Mouse (Mus musculus) heart, embryonic 11.5 days (tissue): ENCODE data around the gene Aif1. TPM values are rescaled to one million over a fixed set of nuclear protein-coding genes. Genes with fewer than 3 reads are reported as not detected.

Source experiments
- ATAC-seq: fragments of 200-750 bp; cut with Nextera tagmentation; replicated peaks from 2 replicates; pipeline ENCODE4 v1.8.0; 2017; ENCODE audit warnings: moderate library complexity; ENCODE audit not compliant: insufficient number of reproducible peaks, low FRiP score, low TSS enrichment
- H3K27ac ChIP-seq: fragments of 300-500 bp; sonication (generic); 2 replicates; pipeline ENCODE4 v1.5.1; 2014; ENCODE audit warnings: mild to moderate bottlenecking, low read depth, low read length
- H3K27me3 ChIP-seq: fragments of 300-500 bp; sonication (generic); 2 replicates; pipeline ENCODE4 v1.6.1; 2014; ENCODE audit warnings: mild to moderate bottlenecking, low read length, mixed read lengths; ENCODE audit not compliant: control insufficient read depth, insufficient read depth
- H3K36me3 ChIP-seq: fragments of 300-500 bp; sonication (generic); 2 replicates; pipeline ENCODE4 v1.6.1; 2014; ENCODE audit warnings: mild to moderate bottlenecking, low read length, moderate library complexity, mixed read lengths; ENCODE audit not compliant: control insufficient read depth, insufficient read depth
- H3K4me1 ChIP-seq: fragments of 300-500 bp; sonication (generic); 2 replicates; pipeline ENCODE4 v1.6.1; 2014; ENCODE audit warnings: low read length; ENCODE audit not compliant: control insufficient read depth, insufficient read depth
- H3K4me2 ChIP-seq: fragments of 300-500 bp; sonication (generic); 2 replicates; pipeline ENCODE4 v1.6.1; 2014; ENCODE audit warnings: mild to moderate bottlenecking, moderate library complexity
- H3K4me3 ChIP-seq: fragments of 300-500 bp; sonication (generic); 2 replicates; pipeline ENCODE4 v1.5.1; 2014; ENCODE audit warnings: low read depth, low read length
- H3K9ac ChIP-seq: fragments of 300-500 bp; sonication (generic); 2 replicates; pipeline ENCODE4 v1.6.1; 2014; ENCODE audit warnings: mild to moderate bottlenecking, low read depth, low read length, moderate library complexity
- H3K9me3 ChIP-seq: fragments of 300-500 bp; sonication (generic); replicated peaks from 2 replicates; pipeline ENCODE4 v1.6.1; 2016; ENCODE audit warnings: low read length; ENCODE audit not compliant: control insufficient read depth
- WGBS: fragments of 180-500 bp; shearing (Covaris S2); extraction: QIAGEN DNeasy Blood & Tissue Kit; methylation state at CpG from one replicate; pipeline ENCODE4 v1.1.7; 2014; ENCODE audit not compliant: insufficient replicate concordance; 5-methylcytosine and 5-hydroxymethylcytosine counted together
- polyA plus RNA-seq: library from polyadenylated mRNA; unstranded; fragments of >200 nt; fragmentation: Nextera tagmentation; extraction: Ambion mirVana; gene quantifications from 2 replicates; pipeline ENCODE4 v1.2.1, GENCODE M21; 2014

The Aif1 gene
- polyA plus RNA-seq: 2.7 and 4.2 TPM in 2 replicates

DNA sequence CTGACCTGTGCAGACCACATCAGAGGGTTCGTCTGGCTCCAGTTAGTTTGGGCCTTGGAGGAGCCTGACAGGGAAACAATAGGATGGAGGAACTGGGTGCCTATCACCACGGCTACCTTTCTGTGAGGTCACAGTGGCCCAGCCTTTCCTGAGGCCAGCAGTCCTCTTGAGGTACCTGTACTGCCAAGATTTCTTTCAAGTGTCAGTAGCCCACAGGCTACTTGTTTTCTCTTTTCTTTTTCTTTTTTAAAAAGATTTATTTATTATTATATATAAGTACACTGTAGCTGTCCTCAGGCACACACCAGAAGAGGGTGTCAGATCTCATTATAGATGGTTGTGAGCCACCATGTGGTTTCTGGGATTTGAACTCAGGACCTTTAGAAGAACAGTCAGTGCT, at the start of gene Aif1:
Gene Aif1 (minus strand): TSS at position 101 of the 400 bp plus-strand sequence.
- Histone ChIP-seq H3K4me1 (no peaks in the 10 kb centered on the region), H3K9ac (no peak within 1 kb of the TSS), H3K4me3 (no peak within 1 kb of the TSS), H3K9me3 (no peaks in the 10 kb centered on the region), H3K4me2 (no peak within 1 kb of the TSS), H3K36me3 (no peaks in the 10 kb centered on the region), H3K27me3 (0 out of 2 replicates have a peak, but pooled peaks cover 3% of the 10 kb centered on the region), H3K27ac (no peak within 1 kb of the TSS)
- ATAC-seq: no peak
- 62% methylated on average over 2 of the region's 2 CpGs for WGBS

DNA sequence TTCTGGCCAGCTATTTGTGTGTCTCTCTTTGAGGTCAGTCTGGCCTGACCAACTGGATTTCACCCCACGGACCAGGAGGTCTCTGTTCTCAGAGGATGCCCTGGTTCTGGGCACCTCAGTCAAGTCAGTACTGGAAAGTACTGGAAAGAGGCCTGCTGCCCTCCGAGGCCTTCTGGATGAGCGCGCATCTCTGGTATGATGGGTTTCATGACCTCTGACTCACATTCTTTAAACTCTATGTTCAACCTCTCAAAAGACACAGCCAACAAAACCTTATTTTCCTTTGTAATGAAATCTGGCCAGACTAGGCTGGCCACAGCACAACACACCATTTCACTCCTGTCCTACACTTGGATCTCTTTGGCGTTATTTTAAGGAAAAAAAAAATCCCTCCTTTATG, 49.6 kb upstream of the Aif1 start:
- Histone ChIP-seq H3K27me3 (no peaks in the 10 kb centered on the region), H3K9ac (no peak overlapping the region), H3K4me1 (peaks cover 3% of the 10 kb centered on the region), H3K9me3 (no peaks in the 10 kb centered on the region), H3K36me3 (peaks cover 16% of the 10 kb centered on the region), H3K27ac (no peak overlapping the region), H3K4me2 (no peak overlapping the region), H3K4me3 (no peak overlapping the region)
- ATAC-seq: no peak
- 89% methylated on average over 5 of the region's 5 CpGs for WGBS

DNA sequence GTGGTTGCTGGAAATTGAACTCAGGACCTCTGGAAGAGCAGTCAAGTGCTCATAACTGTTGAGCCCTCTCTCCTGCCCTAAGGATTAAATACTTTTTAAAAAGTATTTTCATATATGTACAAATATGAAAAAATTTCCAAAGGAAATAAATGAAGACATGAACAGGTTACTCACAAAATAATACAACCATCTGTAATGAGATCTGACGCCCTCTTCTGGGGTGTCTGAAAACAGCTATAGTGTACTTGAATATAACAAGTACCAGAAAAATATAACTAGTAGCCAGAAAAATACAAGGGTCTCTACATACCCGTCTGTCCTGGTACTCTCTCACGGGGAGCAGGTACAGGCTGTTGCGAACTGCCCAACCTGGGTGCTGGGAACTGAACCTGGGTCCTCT, 48.8 kb upstream of the Aif1 start:
- Histone ChIP-seq H3K9ac (no peak overlapping the region), H3K4me1 (peaks cover 9% of the 10 kb centered on the region), H3K9me3 (no peaks in the 10 kb centered on the region), H3K36me3 (peaks cover 17% of the 10 kb centered on the region), H3K27me3 (no peaks in the 10 kb centered on the region), H3K4me2 (no peak overlapping the region), H3K4me3 (no peak overlapping the region), H3K27ac (no peak overlapping the region)
- 93% methylated on average over 4 of the region's 4 CpGs for WGBS
- ATAC-seq: no peak

DNA sequence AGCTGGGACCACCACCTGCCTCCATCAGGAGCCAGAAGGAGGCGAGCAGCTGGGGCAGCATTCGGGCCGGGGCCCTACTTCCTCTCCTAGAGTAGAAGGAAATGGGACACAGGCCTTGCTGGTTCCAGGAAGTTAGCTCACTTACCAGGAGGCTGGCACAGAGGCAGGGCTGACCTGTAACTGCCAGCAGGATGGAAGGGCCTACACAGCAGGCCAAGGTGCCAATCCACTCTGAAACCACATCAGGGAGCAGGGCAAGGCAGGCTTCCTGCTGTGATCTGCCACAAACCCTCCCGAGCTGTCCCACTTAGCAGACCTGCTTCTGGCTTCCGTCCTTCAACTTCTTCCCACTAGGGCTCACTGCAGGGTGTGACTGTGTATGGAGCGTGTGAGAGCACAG, 46.4 kb upstream of the Aif1 start:
- no peak overlapping the region for H3K9ac ChIP-seq
- WGBS: 66% methylated on average over 6 of the region's 6 CpGs
- no peaks in the 10 kb centered on the region for H3K27me3 ChIP-seq
- peaks cover 8% of the 10 kb centered on the region for H3K36me3 ChIP-seq
- H3K4me3 ChIP-seq: no peak overlapping the region
- peaks cover 19% of the 10 kb centered on the region for H3K4me1 ChIP-seq
- no peak overlapping the region for H3K4me2 ChIP-seq
- no peaks in the 10 kb centered on the region for H3K9me3 ChIP-seq
- no peak overlapping the region for H3K27ac ChIP-seq
- ATAC-seq: no peak

DNA sequence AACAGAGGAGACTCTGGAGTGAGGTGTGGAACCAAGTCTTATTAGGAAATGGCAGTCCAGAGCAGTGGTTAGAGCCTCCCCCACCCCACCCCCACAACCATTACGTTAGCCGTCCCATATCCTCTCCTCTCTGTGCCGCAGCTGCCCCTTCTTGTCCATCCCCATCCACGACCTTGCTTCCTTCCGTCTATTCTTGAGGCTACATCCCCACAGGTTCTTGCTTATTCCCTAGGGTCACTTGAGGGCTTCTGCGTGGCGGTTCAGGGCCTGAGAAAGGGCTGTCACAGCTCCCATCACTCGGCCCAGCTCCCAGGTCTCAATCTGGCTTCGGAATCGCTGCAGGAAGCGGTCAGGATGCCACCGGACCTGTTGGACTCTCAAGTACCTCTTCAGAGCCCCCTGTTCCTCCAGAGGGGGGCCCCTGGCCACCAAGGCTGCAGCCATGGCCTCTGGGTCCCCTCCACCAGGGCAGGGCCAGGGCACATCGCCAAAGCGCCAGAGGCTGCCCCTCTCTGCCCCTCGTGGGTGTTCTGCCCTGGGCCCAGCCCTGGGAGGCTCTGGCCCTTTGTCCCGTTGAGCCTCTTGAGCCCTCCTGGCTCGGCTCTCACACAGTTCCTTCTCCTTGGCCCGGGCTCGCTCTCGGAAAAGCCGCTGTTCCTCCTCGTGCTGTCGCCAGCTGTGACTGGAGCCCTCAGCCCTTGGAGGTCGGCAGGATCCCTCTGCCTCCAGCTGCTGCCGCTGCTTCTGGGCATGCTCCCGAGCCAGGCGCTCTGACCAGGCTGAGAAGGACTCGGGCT, 44.5 kb upstream of the Aif1 start, which contains the start of gene Gm16181:
Gene Gm16181 (plus strand): TSS at position 679 of the 797 bp plus-strand sequence.
- H3K36me3 ChIP-seq: peaks cover 6% of the 10 kb centered on the region
- H3K27ac ChIP-seq: peak within 1 kb of the TSS; percentile 46
- no peak within 1 kb of the TSS for H3K4me3 ChIP-seq
- ATAC-seq: no peak
- 79% methylated on average over 28 of the region's 28 CpGs for WGBS
- H3K9me3 ChIP-seq: no peaks in the 10 kb centered on the region
- no peak within 1 kb of the TSS for H3K9ac ChIP-seq
- H3K4me1 ChIP-seq: peaks cover 19% of the 10 kb centered on the region
- no peak within 1 kb of the TSS for H3K4me2 ChIP-seq
- no peaks in the 10 kb centered on the region for H3K27me3 ChIP-seq

DNA sequence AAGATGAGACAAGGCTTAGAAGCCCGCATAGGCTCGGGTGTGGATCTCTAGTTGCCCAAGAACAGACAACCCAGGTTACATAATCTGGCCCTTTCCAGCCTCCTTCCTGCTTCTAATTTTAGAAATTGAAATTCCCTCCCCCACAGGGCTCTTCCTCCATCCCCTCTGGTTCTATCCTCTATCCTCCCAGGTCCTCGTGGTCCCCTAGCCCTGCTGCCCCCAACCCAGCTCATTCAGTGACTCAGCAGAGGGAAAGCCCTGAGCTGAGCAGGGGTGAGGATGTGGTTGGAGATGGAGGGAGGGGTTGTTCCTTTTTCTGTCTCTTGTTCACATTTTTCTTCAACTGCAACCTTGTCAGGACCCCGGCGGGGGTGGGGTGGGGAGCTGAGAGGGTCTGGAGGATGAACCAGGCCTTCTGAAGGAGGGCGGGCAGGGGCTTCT, 43.8 kb upstream of the Aif1 start:
- peak overlapping the region; percentile 29; the same call in 1 of the 2 replicates for H3K27ac ChIP-seq
- peaks cover 19% of the 10 kb centered on the region for H3K4me1 ChIP-seq
- no peaks in the 10 kb centered on the region for H3K9me3 ChIP-seq
- no peak for ATAC-seq
- H3K4me3 ChIP-seq: no peak overlapping the region
- no peak overlapping the region for H3K4me2 ChIP-seq
- no peak overlapping the region for H3K9ac ChIP-seq
- WGBS: 61% methylated on average over 6 of the region's 6 CpGs
- 0 out of 2 replicates have a peak, but pooled peaks cover 2% of the 10 kb centered on the region for H3K36me3 ChIP-seq
- no peaks in the 10 kb centered on the region for H3K27me3 ChIP-seq

DNA sequence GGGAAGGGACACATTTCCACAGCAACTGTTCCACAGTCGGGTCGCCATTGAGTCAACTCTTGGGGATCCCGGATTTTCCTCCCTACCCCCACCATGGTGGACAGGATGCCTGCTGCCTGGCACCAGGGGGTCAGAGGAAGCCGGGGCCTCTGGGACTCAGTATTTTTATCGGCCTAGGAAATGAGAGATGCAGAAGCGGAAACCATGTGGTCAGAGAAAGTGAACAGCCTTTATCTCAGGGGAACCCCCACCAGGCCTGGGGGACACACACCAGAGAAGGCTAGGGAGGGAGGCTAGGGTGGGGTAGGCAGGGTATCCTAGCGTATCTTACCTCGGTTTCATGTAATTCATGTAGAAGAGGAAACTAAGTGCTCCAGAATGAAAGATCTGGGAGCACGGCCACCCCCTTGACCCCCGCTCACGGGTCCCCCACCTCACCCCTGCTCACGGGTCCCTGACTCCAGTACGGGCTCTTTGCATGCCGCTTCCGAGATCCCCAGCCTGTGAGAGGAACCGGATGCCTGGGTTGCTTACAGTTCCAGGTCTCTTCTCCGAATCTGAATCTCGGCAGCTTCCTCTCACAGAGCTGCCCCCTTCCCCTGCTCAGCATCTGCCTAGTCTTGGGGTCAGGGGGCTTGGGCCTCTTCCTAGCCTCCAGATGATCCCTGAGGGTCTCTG, 42.8 kb upstream of the Aif1 start:
- no peak overlapping the region for H3K4me3 ChIP-seq

DNA sequence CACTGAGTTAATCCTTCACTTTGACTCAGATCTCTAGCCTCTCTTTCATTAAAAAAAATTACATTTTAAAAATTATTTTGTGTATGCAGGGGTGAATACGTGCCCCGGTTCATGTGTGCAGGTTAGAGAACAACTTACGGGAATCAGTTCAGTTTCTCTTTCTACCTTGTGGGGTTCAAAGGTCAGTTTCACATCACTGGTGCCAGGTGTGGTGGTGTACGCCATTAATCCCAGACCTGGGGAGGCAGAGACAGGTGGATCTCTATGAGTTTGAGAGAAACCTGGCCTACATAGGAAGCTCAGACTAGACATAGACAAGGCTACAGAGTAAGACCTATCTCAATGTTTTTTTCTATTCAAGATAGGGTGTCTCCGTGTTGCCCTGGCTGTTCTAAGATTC, 37.2 kb upstream of the Aif1 start:
- 87% methylated on average over 5 of the region's 5 CpGs for WGBS
- Histone ChIP-seq H3K9me3 (no peaks in the 10 kb centered on the region), H3K4me1 (no peaks in the 10 kb centered on the region), H3K4me3 (no peak overlapping the region), H3K36me3 (no peaks in the 10 kb centered on the region), H3K27ac (no peak overlapping the region), H3K27me3 (no peaks in the 10 kb centered on the region), H3K9ac (no peak overlapping the region), H3K4me2 (no peak overlapping the region)
- ATAC-seq: no peak

More for the DNA sequence above, 42.8 kb upstream of the Aif1 start:
- H3K9me3 ChIP-seq: no peaks in the 10 kb centered on the region
- peak; percentile 61; the same call in 1 of the 2 replicates for ATAC-seq
- H3K27ac ChIP-seq: peak overlapping the region; percentile 66
- no peak overlapping the region for H3K4me2 ChIP-seq
- WGBS: 68% methylated on average over 18 of the region's 18 CpGs
- no peak overlapping the region for H3K9ac ChIP-seq
- no peaks in the 10 kb centered on the region for H3K27me3 ChIP-seq
- H3K36me3 ChIP-seq: 0 out of 2 replicates have a peak, but pooled peaks cover 2% of the 10 kb centered on the region
- H3K4me1 ChIP-seq: peaks cover 19% of the 10 kb centered on the region
